Mouse (Mus musculus) intestine, embryonic 14.5 days (tissue): ENCODE data around the gene Gabrp. TPM values are rescaled to one million over a fixed set of nuclear protein-coding genes. Genes with fewer than 3 reads are reported as not detected.

Source experiments
- ATAC-seq: fragments of 200-750 bp; cut with Nextera tagmentation; replicated peaks from 2 replicates; pipeline ENCODE4 v1.8.0; 2017; ENCODE audit warnings: low read depth, moderate number of reproducible peaks, moderate TSS enrichment, moderate library complexity; ENCODE audit not compliant: low FRiP score, low TSS enrichment
- DNase-seq: peaks from one replicate; pipeline ENCODE4 v3.0.0-alpha.2; 2018; ENCODE audit warnings: low spot score
- H3K27ac ChIP-seq: fragments of 300-500 bp; sonication (generic); 2 replicates; pipeline ENCODE4 v1.5.1; 2014; ENCODE audit warnings: low read depth, mild to moderate bottlenecking, control low read depth
- H3K27me3 ChIP-seq: fragments of 300-500 bp; sonication (generic); replicated peaks from 2 replicates; pipeline ENCODE4 v1.6.1; 2014; ENCODE audit warnings: low read length, control low read depth; ENCODE audit not compliant: control insufficient read depth, insufficient read depth
- H3K36me3 ChIP-seq: fragments of 300-500 bp; sonication (generic); 2 replicates; pipeline ENCODE4 v1.6.1; 2014; ENCODE audit warnings: low read length, control low read depth; ENCODE audit not compliant: control insufficient read depth, insufficient read depth
- H3K4me1 ChIP-seq: fragments of 300-500 bp; sonication (generic); replicated peaks from 2 replicates; pipeline ENCODE4 v1.6.1; 2014; ENCODE audit warnings: low read length, control low read depth, mixed read lengths; ENCODE audit not compliant: control insufficient read depth, insufficient read depth
- H3K4me2 ChIP-seq: fragments of 300-500 bp; sonication (generic); 2 replicates; pipeline ENCODE4 v1.6.1; 2014; ENCODE audit warnings: low read length
- H3K4me3 ChIP-seq: fragments of 300-500 bp; sonication (generic); 2 replicates; pipeline ENCODE4 v1.5.1; 2014; ENCODE audit warnings: low read depth, low read length, control low read depth, mixed read lengths
- H3K9ac ChIP-seq: fragments of 300-500 bp; sonication (generic); 2 replicates; pipeline ENCODE4 v1.6.1; 2014; ENCODE audit warnings: mild to moderate bottlenecking, low read length
- H3K9me3 ChIP-seq: fragments of 300-500 bp; sonication (generic); 2 replicates; pipeline ENCODE4 v1.6.1; 2016; ENCODE audit warnings: low read length, control low read depth; ENCODE audit not compliant: control insufficient read depth
- WGBS: fragments of 180-500 bp; shearing (Covaris S2); extraction: QIAGEN DNeasy Blood & Tissue Kit; methylation state at CpG from one replicate; pipeline ENCODE4 v1.1.7; 2014; 5-methylcytosine and 5-hydroxymethylcytosine counted together
- polyA plus RNA-seq: library from polyadenylated mRNA; unstranded; fragments of >200 nt; fragmentation: Nextera tagmentation; extraction: Ambion mirVana; gene quantifications from 2 replicates; pipeline ENCODE4 v1.2.1, GENCODE M21; 2014

Gene Gabrp
- polyA plus RNA-seq, 1 experiment from 2014 or later, result not detected

DNA sequence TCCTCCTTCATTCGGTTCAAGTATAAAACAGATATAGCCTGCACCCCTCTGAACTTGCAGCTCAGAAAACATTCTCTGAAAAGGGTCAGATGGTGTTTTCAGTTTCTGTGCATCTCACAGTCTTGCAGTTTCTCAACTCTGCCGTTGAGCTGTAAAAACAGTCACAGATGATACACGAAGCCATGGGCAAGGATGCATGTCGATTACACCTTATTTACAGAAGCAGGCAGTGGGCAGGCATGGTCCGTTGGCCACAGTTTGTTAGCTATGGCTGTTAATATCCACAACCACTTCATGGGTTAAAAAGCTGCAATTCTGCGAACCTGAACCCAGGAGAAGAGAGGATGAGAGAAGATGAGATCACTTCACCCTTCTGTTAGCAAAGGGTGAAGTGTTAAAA, 7.9 kb upstream of the Gabrp start:
- Histone ChIP-seq H3K4me2 (no peak overlapping the region), H3K27ac (no peak overlapping the region), H3K4me1 (no peaks in the 10 kb centered on the region), H3K4me3 (no peak overlapping the region), H3K9me3 (no peaks in the 10 kb centered on the region), H3K9ac (no peak overlapping the region), H3K36me3 (no peaks in the 10 kb centered on the region), H3K27me3 (no peaks in the 10 kb centered on the region)
- ATAC-seq (no peak), DNase-seq (no peak)
- WGBS, result 74% methylated on average over 6 of the region's 6 CpGs

DNA sequence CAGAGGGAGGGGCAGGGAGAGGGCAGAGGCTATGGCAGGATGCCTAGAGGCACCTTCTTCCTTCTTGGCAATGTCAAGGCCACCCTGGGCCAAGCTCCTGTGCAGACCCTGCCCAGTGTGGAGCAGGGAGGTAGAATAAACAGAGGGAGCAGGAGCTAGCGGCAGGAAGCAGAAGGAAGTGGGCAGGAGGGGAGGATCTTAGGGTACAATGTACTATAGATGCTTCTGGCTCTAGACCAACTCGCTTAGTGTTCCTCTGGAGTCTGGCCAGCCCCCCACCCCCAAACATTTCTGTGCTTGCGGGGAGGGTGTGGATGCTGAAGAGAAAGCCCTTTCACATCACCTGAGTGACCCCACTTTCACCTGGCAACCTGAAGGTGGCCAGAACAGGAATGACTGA, 862 bp upstream of the Gabrp start:
- H3K4me2 ChIP-seq, result no peak overlapping the region
- H3K27ac ChIP-seq, result no peak overlapping the region
- no peak overlapping the region for H3K9ac ChIP-seq
- no peaks in the 10 kb centered on the region for H3K27me3 ChIP-seq
- H3K4me3 ChIP-seq, result no peak overlapping the region
- H3K9me3 ChIP-seq, result no peaks in the 10 kb centered on the region
- WGBS, result 42% methylated on average over 3 of the region's 3 CpGs
- no peak for DNase-seq
- no peaks in the 10 kb centered on the region for H3K4me1 ChIP-seq
- ATAC-seq, result no peak
- no peaks in the 10 kb centered on the region for H3K36me3 ChIP-seq

DNA sequence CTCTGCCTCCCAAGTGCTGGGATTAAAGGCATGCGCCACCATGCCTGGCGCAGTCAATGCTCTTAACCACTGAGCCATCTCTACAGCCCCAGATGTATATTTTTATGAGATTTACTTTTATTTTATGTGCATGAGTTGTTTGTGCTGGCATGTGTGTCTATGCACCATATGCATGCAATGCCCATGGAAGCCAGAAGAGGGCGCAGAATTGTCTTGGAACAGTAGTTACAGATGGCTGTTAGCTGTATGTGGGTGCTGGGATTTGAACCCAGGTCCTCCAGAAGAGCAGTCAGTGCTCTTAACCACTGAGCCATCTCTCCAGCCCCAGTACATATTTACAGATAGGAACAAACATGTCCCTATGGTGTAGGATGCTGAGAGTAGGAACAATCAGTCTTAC, 3.8 kb downstream of the Gabrp start:
- ATAC-seq, result no peak
- WGBS, result 79% methylated on average over 3 of the region's 3 CpGs
- Histone ChIP-seq H3K9ac (no peak overlapping the region), H3K27ac (no peak overlapping the region), H3K4me2 (no peak overlapping the region), H3K9me3 (no peaks in the 10 kb centered on the region), H3K4me1 (no peaks in the 10 kb centered on the region), H3K36me3 (no peaks in the 10 kb centered on the region), H3K4me3 (no peak overlapping the region), H3K27me3 (no peaks in the 10 kb centered on the region)
- DNase-seq, result no peak

DNA sequence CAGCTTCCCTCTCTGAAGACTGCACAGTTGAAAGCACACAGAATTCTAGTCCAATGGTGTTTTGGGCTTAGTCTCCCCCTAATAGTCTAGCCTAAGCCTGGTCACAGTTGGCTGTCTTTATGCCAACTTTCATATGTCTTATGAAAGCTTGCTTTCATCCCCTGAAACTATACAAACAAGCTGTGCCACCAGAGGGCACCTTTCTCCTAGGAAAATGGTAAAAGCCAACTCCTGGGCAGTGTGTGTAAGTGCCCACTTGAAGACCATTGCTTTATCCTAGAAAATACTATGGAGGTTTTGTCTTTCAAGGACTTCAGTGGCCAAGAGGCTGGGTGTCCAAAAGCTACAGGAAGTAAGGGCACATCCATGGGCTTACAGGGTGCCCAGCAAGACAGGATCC, 8.3 kb downstream of the Gabrp start:
- Histone ChIP-seq H3K27ac (no peak overlapping the region), H3K27me3 (no peaks in the 10 kb centered on the region), H3K4me1 (no peaks in the 10 kb centered on the region), H3K9ac (no peak overlapping the region), H3K4me3 (no peak overlapping the region), H3K4me2 (no peak overlapping the region), H3K9me3 (no peaks in the 10 kb centered on the region), H3K36me3 (no peaks in the 10 kb centered on the region)
- ATAC-seq (no peak), DNase-seq (no peak)

DNA sequence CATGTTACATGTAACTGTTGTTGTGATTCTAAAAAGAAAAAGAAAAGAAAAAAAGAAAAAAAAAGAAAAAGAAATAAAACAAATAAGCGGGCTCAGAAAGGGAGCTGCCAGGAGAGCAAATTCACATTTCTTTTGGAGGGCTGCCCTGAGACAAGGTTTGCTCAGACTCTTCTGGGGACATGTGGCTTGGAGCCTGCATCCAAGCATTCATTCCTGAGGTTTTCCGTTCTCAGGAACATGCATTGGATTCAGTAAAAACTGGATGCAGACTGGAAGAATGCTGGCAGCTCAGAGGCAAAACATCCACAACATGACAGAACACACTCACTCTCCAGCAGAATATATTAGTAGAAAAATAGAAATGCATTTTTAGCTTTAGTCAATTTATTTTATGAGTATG, 14.8 kb downstream of the Gabrp start:
- DNase-seq (no peak), ATAC-seq (no peak)
- Histone ChIP-seq H3K9me3 (no peaks in the 10 kb centered on the region), H3K4me1 (no peaks in the 10 kb centered on the region), H3K4me3 (no peak overlapping the region), H3K27me3 (no peaks in the 10 kb centered on the region), H3K4me2 (no peak overlapping the region), H3K9ac (no peak overlapping the region), H3K27ac (no peak overlapping the region), H3K36me3 (no peaks in the 10 kb centered on the region)
- 89% methylated on average over 2 of the region's 2 CpGs for WGBS

DNA sequence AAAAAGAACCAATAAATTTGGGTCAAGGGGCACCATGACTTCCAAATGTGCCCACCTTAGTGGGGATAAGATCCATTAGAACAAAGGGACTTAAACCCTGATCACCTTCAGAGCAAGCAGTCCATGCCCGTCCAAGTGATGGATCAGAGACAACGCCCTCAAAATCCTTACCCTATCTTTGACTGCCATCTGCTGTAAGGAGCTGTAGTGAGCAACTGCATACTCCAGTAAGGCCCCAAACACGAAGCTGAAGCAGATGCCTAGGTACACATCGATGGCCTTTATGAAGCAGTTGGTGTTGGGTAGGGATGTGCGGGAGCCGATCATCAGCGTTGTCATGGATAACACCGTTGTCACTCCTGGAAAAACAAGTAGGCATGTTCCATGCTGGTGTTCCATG, 24.6 kb downstream of the Gabrp start:
- DNase-seq, result no peak

DNA sequence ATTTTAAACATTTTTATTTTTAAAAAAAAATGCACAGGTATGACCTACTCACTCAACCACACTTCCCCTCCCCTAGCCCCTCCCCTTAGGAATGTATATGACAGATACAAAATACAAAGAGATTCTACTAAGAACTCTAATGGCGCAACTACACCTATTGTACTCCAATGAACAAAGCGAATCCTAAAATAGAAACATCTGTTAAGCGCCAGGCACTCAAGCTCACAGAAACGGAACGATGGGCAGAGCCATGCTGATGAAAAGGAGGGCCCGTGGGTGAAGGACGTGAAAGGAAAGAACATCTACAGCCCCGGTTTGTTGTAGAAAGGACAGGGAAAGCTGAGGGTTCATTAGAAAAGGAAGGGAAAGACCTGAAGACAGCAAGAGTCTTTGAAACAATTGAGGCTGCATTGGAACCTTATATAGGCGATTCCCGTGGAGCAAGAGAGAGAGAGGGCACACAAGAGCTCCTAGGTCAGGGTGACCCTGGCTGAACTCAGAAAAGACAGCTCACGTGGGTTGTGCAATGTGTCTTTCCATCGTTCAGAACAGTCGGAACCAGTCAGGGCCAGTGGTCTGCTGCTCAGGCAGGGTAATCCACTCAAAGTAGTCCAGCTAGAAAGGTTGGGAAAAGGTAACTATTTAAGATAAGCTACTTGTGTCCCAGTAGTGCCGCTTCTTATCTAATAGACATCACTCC, 27.7 kb downstream of the Gabrp start:
- H3K4me1 ChIP-seq, result no peaks in the 10 kb centered on the region
- H3K4me2 ChIP-seq, result no peak overlapping the region
- WGBS, result 82% methylated on average over 14 of the region's 14 CpGs
- H3K36me3 ChIP-seq, result no peaks in the 10 kb centered on the region
- no peak for ATAC-seq
- H3K27ac ChIP-seq, result no peak overlapping the region
- H3K9me3 ChIP-seq, result no peaks in the 10 kb centered on the region
- H3K27me3 ChIP-seq, result no peaks in the 10 kb centered on the region
- no peak for DNase-seq
- no peak overlapping the region for H3K4me3 ChIP-seq
- no peak overlapping the region for H3K9ac ChIP-seq

More for the DNA sequence above, 24.6 kb downstream of the Gabrp start:
- no peaks in the 10 kb centered on the region for H3K27me3 ChIP-seq
- H3K4me2 ChIP-seq, result no peak overlapping the region
- no peaks in the 10 kb centered on the region for H3K4me1 ChIP-seq
- 76% methylated on average over 8 of the region's 8 CpGs for WGBS
- H3K9me3 ChIP-seq, result no peaks in the 10 kb centered on the region
- H3K36me3 ChIP-seq, result no peaks in the 10 kb centered on the region
- H3K27ac ChIP-seq, result no peak overlapping the region
- H3K4me3 ChIP-seq, result no peak overlapping the region
- H3K9ac ChIP-seq, result no peak overlapping the region
- ATAC-seq, result no peak

DNA sequence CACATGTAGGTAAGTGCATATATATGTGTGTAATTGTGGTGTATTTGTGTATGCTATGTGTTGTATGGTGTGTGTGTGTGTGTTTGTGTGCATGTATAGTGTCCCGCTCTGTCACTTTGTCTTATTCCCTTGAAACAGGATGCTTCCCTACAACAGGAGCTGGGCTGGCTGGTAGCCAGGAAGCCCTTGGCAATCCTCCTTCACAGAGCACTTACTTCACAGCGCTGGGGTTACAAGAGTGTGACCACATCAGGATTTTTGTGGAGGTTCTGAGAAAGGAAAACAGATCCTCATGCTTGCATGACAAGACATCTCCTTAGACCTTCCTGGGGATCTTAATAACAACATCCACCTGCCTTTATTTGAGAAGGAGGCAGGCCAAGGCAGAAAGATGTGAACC, 31.4 kb downstream of the Gabrp start:
- no peaks in the 10 kb centered on the region for H3K4me1 ChIP-seq
- no peak overlapping the region for H3K9ac ChIP-seq
- H3K27ac ChIP-seq, result no peak overlapping the region
- no peaks in the 10 kb centered on the region for H3K9me3 ChIP-seq
- DNase-seq, result no peak
- H3K27me3 ChIP-seq, result no peaks in the 10 kb centered on the region
- 62% methylated on average over 2 of the region's 2 CpGs for WGBS
- no peak for ATAC-seq
- H3K4me3 ChIP-seq, result no peak overlapping the region
- no peak overlapping the region for H3K4me2 ChIP-seq
- no peaks in the 10 kb centered on the region for H3K36me3 ChIP-seq

DNA sequence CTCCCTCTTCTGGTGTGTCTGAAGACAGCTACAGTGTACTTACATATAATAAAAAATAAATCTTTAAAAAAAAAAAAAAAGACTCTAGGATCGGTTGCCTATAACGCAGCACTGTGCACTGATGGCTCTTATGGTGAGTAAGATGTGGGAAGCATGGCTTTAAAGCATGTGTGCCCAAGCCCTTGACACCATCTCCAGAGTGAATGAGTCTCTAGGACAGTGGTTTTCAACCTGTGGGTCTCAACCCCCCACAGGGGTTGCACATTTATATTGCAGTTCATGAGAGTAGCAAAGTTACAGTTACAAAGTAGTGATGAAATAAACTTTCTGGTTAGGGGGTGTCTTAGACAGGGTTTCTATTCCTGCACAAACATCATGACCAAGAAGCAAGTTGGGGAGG, 33.8 kb downstream of the Gabrp start:
- H3K9ac ChIP-seq, result no peak overlapping the region
- H3K4me1 ChIP-seq, result no peaks in the 10 kb centered on the region
- no peak overlapping the region for H3K4me3 ChIP-seq
- DNase-seq, result no peak
- H3K27ac ChIP-seq, result no peak overlapping the region
- no peaks in the 10 kb centered on the region for H3K36me3 ChIP-seq
- no peak for ATAC-seq
- no peak overlapping the region for H3K4me2 ChIP-seq
- 97% methylated on average over 2 of the region's 2 CpGs for WGBS
- H3K9me3 ChIP-seq, result no peaks in the 10 kb centered on the region
- no peaks in the 10 kb centered on the region for H3K27me3 ChIP-seq
